Mouse (Mus musculus) hindbrain, embryonic 12.5 days (tissue): ENCODE data around the gene Prss37. TPM values are rescaled to one million over a fixed set of nuclear protein-coding genes. Genes with fewer than 3 reads are reported as not detected.

Experiments
- ATAC-seq: fragments of 200-750 bp; cut with Nextera tagmentation; 2 replicates; pipeline ENCODE4 v1.8.0; 2017; ENCODE audit warnings: moderate TSS enrichment; ENCODE audit not compliant: low FRiP score
- H3K27ac ChIP-seq: fragments of 300-500 bp; sonication (generic); 2 replicates; pipeline ENCODE4 v1.5.1; 2016; ENCODE audit warnings: mild to moderate bottlenecking
- H3K27me3 ChIP-seq: fragments of 300-500 bp; sonication (generic); 2 replicates; pipeline ENCODE4 v1.6.1; 2016; ENCODE audit warnings: mild to moderate bottlenecking
- H3K36me3 ChIP-seq: fragments of 300-500 bp; sonication (generic); 2 replicates; pipeline ENCODE4 v1.6.1; 2016; ENCODE audit warnings: mild to moderate bottlenecking
- H3K4me1 ChIP-seq: fragments of 300-500 bp; sonication (generic); 2 replicates; pipeline ENCODE4 v1.6.1; 2016
- H3K4me2 ChIP-seq: fragments of 300-500 bp; sonication (generic); replicated peaks from 2 replicates; pipeline ENCODE4 v1.6.1; 2016; ENCODE audit warnings: mild to moderate bottlenecking
- H3K4me3 ChIP-seq: fragments of 300-500 bp; sonication (generic); 2 replicates; pipeline ENCODE4 v1.5.1; 2016; ENCODE audit warnings: mild to moderate bottlenecking
- H3K9ac ChIP-seq: fragments of 300-500 bp; sonication (generic); 2 replicates; pipeline ENCODE4 v1.6.1; 2016; ENCODE audit warnings: mild to moderate bottlenecking, moderate library complexity
- H3K9me3 ChIP-seq: fragments of 300-500 bp; sonication (generic); replicated peaks from 2 replicates; pipeline ENCODE4 v1.6.1; 2016; ENCODE audit warnings: mild to moderate bottlenecking
- WGBS: fragments of 180-500 bp; shearing (Covaris S2); methylation state at CpG from one replicate; pipeline ENCODE4 v1.1.7; 2016; 5-methylcytosine and 5-hydroxymethylcytosine counted together
- polyA plus RNA-seq: library from polyadenylated mRNA; unstranded; fragments of >200 nt; fragmentation: Nextera tagmentation; extraction: Ambion mirVana; gene quantifications from 2 replicates; pipeline ENCODE4 v1.2.1, GENCODE M21; 2016

Prss37 gene
- not detected in 2 replicates for polyA plus RNA-seq

GRCm38 (mm10) chr6:40519408-40519807 lies at the start of gene Prss37:
Gene Prss37, minus strand, starts transcription at chr6:40519508.
- no peak within 1 kb of the TSS for H3K4me3 ChIP-seq
- ATAC-seq, result no peak
- H3K4me1 ChIP-seq, result no peaks in the 10 kb centered on the region
- H3K36me3 ChIP-seq, result no peaks in the 10 kb centered on the region
- no peak within 1 kb of the TSS for H3K4me2 ChIP-seq
- H3K9me3 ChIP-seq, result no peaks in the 10 kb centered on the region
- 71% methylated on average over 1 of the region's 1 CpGs for WGBS
- H3K9ac ChIP-seq, result no peak within 1 kb of the TSS
- H3K27ac ChIP-seq, result no peak within 1 kb of the TSS
- H3K27me3 ChIP-seq, result no peaks in the 10 kb centered on the region

- 77% methylated on average over 2 of the region's 2 CpGs for WGBS
- ATAC-seq, result no peak
- no peaks in the 10 kb centered on the region for H3K4me1 ChIP-seq
Measured at GRCm38 (mm10) chr6:40554950-40555349, 35.6 kb upstream of the Prss37 start, which contains the start of gene Olfr461. Gene Olfr461, minus strand, starts transcription at chr6:40555050.

GRCm38 (mm10) chr6:40544690-40545089 lies 25.4 kb upstream of the Prss37 start:
- Histone ChIP-seq H3K36me3 (no peaks in the 10 kb centered on the region), H3K4me3 (no peak overlapping the region), H3K27ac (no peak overlapping the region), H3K27me3 (no peaks in the 10 kb centered on the region), H3K4me1 (no peaks in the 10 kb centered on the region), H3K9ac (no peak overlapping the region), H3K9me3 (no peaks in the 10 kb centered on the region), H3K4me2 (no peak overlapping the region)
- no peak for ATAC-seq
- 86% methylated on average over 10 of the region's 10 CpGs for WGBS

More at GRCm38 (mm10) chr6:40554950-40555349, 35.6 kb upstream of the Prss37 start, which contains the start of gene Olfr461:
- Histone ChIP-seq H3K4me2 (no peak within 1 kb of the TSS), H3K9me3 (no peaks in the 10 kb centered on the region), H3K4me3 (no peak within 1 kb of the TSS), H3K36me3 (no peaks in the 10 kb centered on the region), H3K27me3 (no peaks in the 10 kb centered on the region), H3K9ac (no peak within 1 kb of the TSS), H3K27ac (no peak within 1 kb of the TSS)

- H3K9me3 ChIP-seq, result no peaks in the 10 kb centered on the region
- H3K36me3 ChIP-seq, result no peaks in the 10 kb centered on the region
- WGBS, result 88% methylated on average over 3 of the region's 3 CpGs
- H3K4me3 ChIP-seq, result no peak within 1 kb of the TSS
- no peaks in the 10 kb centered on the region for H3K4me1 ChIP-seq
- H3K9ac ChIP-seq, result no peak within 1 kb of the TSS
- ATAC-seq, result no peak
- no peak within 1 kb of the TSS for H3K4me2 ChIP-seq
- H3K27me3 ChIP-seq, result no peaks in the 10 kb centered on the region
- H3K27ac ChIP-seq, result no peak within 1 kb of the TSS
Measured at GRCm38 (mm10) chr6:40493229-40493628, 26.1 kb downstream of the Prss37 start, which contains the start of gene Tas2r108. Gene Tas2r108, plus strand, starts transcription at chr6:40493529.

GRCm38 (mm10) chr6:40490933-40491332 lies 28.4 kb downstream of the Prss37 start, which contains the start of gene Tas2r137:
Gene Tas2r137, plus strand, starts transcription at chr6:40491233.
- no peaks in the 10 kb centered on the region for H3K4me1 ChIP-seq
- H3K36me3 ChIP-seq, result no peaks in the 10 kb centered on the region
- H3K27ac ChIP-seq, result no peak within 1 kb of the TSS
- no peak within 1 kb of the TSS for H3K4me2 ChIP-seq
- H3K9ac ChIP-seq, result no peak within 1 kb of the TSS
- H3K4me3 ChIP-seq, result no peak within 1 kb of the TSS
- no peaks in the 10 kb centered on the region for H3K9me3 ChIP-seq
- H3K27me3 ChIP-seq, result no peaks in the 10 kb centered on the region
- no peak for ATAC-seq

- Histone ChIP-seq H3K4me2 (no peak overlapping the region), H3K9me3 (no peaks in the 10 kb centered on the region), H3K4me3 (no peak overlapping the region), H3K4me1 (no peaks in the 10 kb centered on the region), H3K36me3 (peaks cover 51% of the 10 kb centered on the region), H3K9ac (no peak overlapping the region), H3K27ac (no peak overlapping the region), H3K27me3 (no peaks in the 10 kb centered on the region)
- no peak for ATAC-seq
- 93% methylated on average over 5 of the region's 5 CpGs for WGBS
Measured at GRCm38 (mm10) chr6:40482318-40482717, 37.0 kb downstream of the Prss37 start.

- H3K9ac ChIP-seq, result no peak overlapping the region
- peaks cover 66% of the 10 kb centered on the region for H3K36me3 ChIP-seq
- no peaks in the 10 kb centered on the region for H3K27me3 ChIP-seq
- no peak overlapping the region for H3K4me3 ChIP-seq
- 95% methylated on average over 1 of the region's 1 CpGs for WGBS
- no peak overlapping the region for H3K27ac ChIP-seq
- H3K4me2 ChIP-seq, result no peak overlapping the region
- no peak for ATAC-seq
- H3K4me1 ChIP-seq, result no peaks in the 10 kb centered on the region
- H3K9me3 ChIP-seq, result no peaks in the 10 kb centered on the region
Measured at GRCm38 (mm10) chr6:40479705-40480104, 39.6 kb downstream of the Prss37 start.

- no peak for ATAC-seq
- Histone ChIP-seq H3K27ac (no peak overlapping the region), H3K27me3 (no peaks in the 10 kb centered on the region), H3K9ac (no peak overlapping the region), H3K4me2 (no peak overlapping the region), H3K36me3 (peaks cover 52% of the 10 kb centered on the region), H3K9me3 (no peaks in the 10 kb centered on the region), H3K4me1 (peaks cover 9% of the 10 kb centered on the region), H3K4me3 (no peak overlapping the region)
- WGBS, result 92% methylated on average over 4 of the region's 4 CpGs
Measured at GRCm38 (mm10) chr6:40476132-40476531, 43.2 kb downstream of the Prss37 start.

- peak overlapping the region; percentile 89 for H3K9ac ChIP-seq
Measured at GRCm38 (mm10) chr6:40471720-40472010, 47.6 kb downstream of the Prss37 start.

GRCm38 (mm10) chr6:40470916-40471719 lies 48.2 kb downstream of the Prss37 start, which contains the start of gene Ssbp1:
Gene Ssbp1, plus strand, starts transcription at chr6:40471352.
- peak; percentile 96 for ATAC-seq

More at GRCm38 (mm10) chr6:40471720-40472010, 47.6 kb downstream of the Prss37 start:
- H3K4me3 ChIP-seq, result peak overlapping the region; percentile 80
- ATAC-seq, result peak; percentile 12
- H3K4me2 ChIP-seq, result peak overlapping the region; percentile 69
- WGBS, result 1% methylated on average over 7 of the region's 7 CpGs
- H3K4me1 ChIP-seq, result peaks cover 9% of the 10 kb centered on the region
- no peaks in the 10 kb centered on the region for H3K27me3 ChIP-seq
- no peaks in the 10 kb centered on the region for H3K9me3 ChIP-seq
- peak overlapping the region; percentile 94 for H3K27ac ChIP-seq
- H3K36me3 ChIP-seq, result peaks cover 31% of the 10 kb centered on the region

GRCm38 (mm10) chr6:40465710-40466109 lies 53.6 kb downstream of the Prss37 start:
- 50% methylated on average over 6 of the region's 6 CpGs for WGBS
- Histone ChIP-seq H3K27ac (no peak overlapping the region), H3K27me3 (no peaks in the 10 kb centered on the region), H3K4me2 (no peak overlapping the region), H3K4me1 (no peaks in the 10 kb centered on the region), H3K9me3 (no peaks in the 10 kb centered on the region), H3K36me3 (no peaks in the 10 kb centered on the region), H3K4me3 (no peak overlapping the region), H3K9ac (no peak overlapping the region)
- no peak for ATAC-seq

More at GRCm38 (mm10) chr6:40470916-40471719, 48.2 kb downstream of the Prss37 start, which contains the start of gene Ssbp1:
- Histone ChIP-seq H3K36me3 (peaks cover 27% of the 10 kb centered on the region), H3K9me3 (no peaks in the 10 kb centered on the region), H3K4me1 (peaks cover 9% of the 10 kb centered on the region), H3K27me3 (no peaks in the 10 kb centered on the region), H3K4me2 (peak within 1 kb of the TSS; percentile 69), H3K27ac (peak within 1 kb of the TSS; percentile 94), H3K4me3 (peak within 1 kb of the TSS; percentile 80), H3K9ac (peak within 1 kb of the TSS; percentile 89)
- WGBS, result under 1% methylated on average over 54 of the region's 54 CpGs
